20 mouse cellular contexts compared by ENCODE assay signal in the genomic region with DNA sequence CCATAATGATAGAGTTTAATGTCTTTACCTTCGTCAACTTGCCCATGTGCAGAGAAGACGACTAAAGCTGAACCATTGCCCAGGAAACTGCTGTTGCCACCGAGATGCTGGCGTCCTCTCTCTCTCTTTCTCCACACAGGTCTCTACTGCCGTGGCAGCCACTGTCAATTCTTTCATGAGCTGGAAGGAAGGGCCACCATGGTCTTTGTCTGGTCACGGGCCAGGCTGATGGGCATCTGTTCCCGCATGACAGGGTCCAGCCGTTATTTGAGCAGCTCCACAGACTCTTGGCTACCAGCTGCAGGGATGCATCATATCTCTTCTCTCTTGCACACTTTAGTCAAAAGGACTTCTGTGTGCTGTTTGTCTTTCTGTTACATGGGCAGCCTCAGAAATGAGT. TPM values are rescaled to one million over a fixed set of nuclear protein-coding genes. Genes with fewer than 3 reads are reported as not detected.
A peak's percentile ranks its signal among the peaks of the same experiment; 100 is the strongest.
DNase-seq lines count a peak whose midpoint lies in the region; ATAC-seq lines count a peak whose summit lies in the region.
"Had no signal": no experiment of that assay in that cellular context is flagged by ENCODE, and none has a peak within 500 bp of the region (broad histone marks: within the 10 kb centered on the region; RNA-seq: fewer than 3 reads in every experiment).

No protein-coding gene starts in this region.

- intact Hi-C loops in left cerebral cortex, postnatal 4 days (cut with DNase I) = loop anchor here (10.0 kb wide), 1 partner anchor 108 kb away; no protein-coding TSS in a partner anchor
- intact Hi-C loops in left cerebral cortex, postnatal 10 days (cut with DNase I) = no loop called here

- ATAC-seq in cerebellum, adult (ENCODE audit: insufficient number of reproducible peaks, low FRiP score, low TSS enrichment) = no peak
- ATAC-seq: activated CD4-positive, CD25-positive, alpha-beta regulatory T cell, adult 4 months; CD4-positive, CD25-positive, alpha-beta regulatory T cell, adult 4 months; Patski had no signal

- peak; percentile 61 to 74 for DNase-seq in cerebellum, postnatal 10 days
- peak; percentile 59 for DNase-seq in left cerebral cortex, postnatal 4 days
- no peak for DNase-seq in left cerebral cortex, postnatal 10 days (ENCODE audit: extremely low spot score in 1 of 2, low spot score in 2 of 2)
- peak; percentile 41 to 55 for DNase-seq in right cerebral cortex, postnatal 10 days (ENCODE audit: low spot score in 2 of 2)
- DNase-seq in right cerebral cortex, postnatal 36 days (ENCODE audit: low spot score in 2 of 2) = no peak
- DNase-seq: adrenal gland, adult 2 months; adrenal gland, adult 8-10 months; adrenal gland, postnatal 10 days; adrenal gland, postnatal 14 days; adrenal gland, postnatal 25 days; adrenal gland, postnatal 36 days; B cell, adult 2 months; cerebellum, adult 11 months; cerebellum, adult 11-12 months; cerebellum, adult 18-20 months; cerebellum, adult 2 months had no signal

RNA-seq across cellular contexts. Expression of a gene that starts 16.4 kb away (rescaled TPM):
- 1 to 10 TPM; 4.0 to 4.5 TPM for total RNA-seq in left cerebral cortex, postnatal 4 days (2021)
- total RNA-seq in left cerebral cortex, postnatal 10 days (2021) = 1 to 10 TPM; 3.7 to 3.8 TPM

Comparison
In these comparisons a context has a peak if more than half of its experiments do, and no peak if none do; other contexts are left out.
1. DNase-seq: peak in cerebellum, postnatal 10 days (2 of 2), left cerebral cortex, postnatal 4 days (single experiment) and right cerebral cortex, postnatal 10 days (2 of 2); none in left cerebral cortex, postnatal 10 days (0 of 2) and right cerebral cortex, postnatal 36 days (0 of 2).